Mouse (Mus musculus): Measurements from ENCODE around the gene Ubash3b. TPM values are rescaled to one million over a fixed set of nuclear protein-coding genes. Genes with fewer than 3 reads are reported as not detected.
A peak's percentile ranks its signal among the peaks of the same experiment; 100 is the strongest.

The Ubash3b gene
- total RNA-seq, 2 experiments from 2014 or later: 0.31 to 0.81 TPM

DNA sequence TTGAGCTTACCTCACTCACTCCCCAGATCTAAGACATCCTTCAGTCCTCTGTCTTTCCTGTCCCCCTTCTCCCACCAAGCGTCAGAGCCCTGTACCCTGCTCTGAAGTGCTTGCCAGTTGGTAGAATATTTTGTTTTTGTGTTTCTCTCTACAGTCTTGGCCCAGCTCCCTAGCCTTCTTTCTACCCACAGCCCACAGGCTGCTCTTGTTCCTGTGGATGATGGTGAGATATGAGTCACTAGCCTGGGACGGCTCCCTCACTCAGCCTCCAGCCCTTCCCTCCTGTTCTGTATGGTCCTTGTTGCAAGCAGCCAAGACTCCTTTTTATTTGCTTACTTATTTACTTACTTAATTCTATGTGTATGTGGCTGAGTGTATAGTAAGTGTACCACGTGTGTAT, 141.0 kb downstream of the Ubash3b start:
- no peak for DNase-seq
- intact Hi-C loops (cut with DNase I): no loop called here

DNA sequence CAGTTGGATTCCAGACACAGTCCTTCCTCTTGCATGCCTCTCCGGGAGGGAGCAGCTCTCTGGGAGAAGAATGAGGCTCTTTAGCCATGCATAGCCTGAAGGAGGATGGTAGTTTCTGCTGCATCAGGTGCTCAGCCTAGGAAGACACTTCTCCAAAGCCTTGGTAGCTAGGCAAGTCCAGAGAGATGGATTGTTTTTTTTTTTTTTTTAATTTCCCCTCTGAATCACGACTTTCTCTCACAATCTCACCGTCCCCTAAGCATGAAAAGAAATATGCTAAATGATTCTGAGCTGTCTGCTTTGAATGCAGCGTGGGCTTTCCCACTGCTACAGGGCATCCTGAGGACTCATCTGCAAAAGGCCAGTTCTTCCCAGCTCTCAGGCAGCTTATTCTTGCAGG, 147.0 kb downstream of the Ubash3b start:
- intact Hi-C loops (cut with DNase I): no loop called here
- no peak for DNase-seq

- intact Hi-C loops (cut with DNase I): no loop called here
- no peak for DNase-seq
These were observed 149.0 kb downstream of the Ubash3b start for GRCm38 (mm10) chr9:41012456-41012855.

DNA sequence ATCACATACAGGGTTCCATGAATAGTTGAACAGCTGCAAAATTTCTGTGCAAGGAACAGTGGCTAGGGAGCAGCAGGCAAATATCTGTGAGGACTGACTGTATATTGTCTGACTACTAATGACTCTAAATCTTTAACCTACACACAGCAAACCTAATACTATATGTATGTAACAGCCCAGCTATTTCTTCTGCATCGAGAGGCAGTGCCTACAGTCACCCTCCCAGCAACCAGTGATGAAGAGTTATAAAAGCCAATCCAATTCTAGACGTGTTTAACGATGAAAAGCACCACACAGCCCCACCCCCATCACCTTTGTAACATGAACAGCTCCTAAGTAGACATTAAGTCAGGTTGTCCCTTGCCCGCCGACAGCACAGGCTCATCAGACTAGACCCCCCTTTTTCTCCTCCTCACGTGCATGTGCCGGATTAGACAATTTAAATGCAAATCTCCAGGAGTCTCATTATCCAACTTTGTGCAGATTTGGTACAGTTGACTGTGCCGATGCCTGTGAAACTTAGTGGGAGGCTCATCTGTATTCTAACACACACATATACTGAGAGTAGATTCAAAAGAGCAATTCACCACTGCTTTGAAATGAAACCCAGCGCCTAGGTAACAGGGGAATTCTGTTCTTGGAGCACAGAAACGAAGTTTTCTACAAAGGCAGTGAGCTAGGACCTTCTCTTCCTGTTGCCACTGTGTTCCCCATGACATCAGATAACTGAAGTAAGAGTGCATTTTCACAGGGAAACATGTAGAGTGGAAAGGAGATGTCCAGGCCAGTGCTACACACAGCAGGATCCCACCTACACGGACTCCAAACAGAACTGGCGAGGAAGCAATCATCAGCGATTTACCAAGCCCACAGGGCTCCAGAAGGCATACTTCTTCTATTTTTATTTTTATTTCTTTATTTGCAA, 149.7 kb downstream of the Ubash3b start:
- no peak for DNase-seq
- intact Hi-C loops (cut with DNase I): no loop called here

DNA sequence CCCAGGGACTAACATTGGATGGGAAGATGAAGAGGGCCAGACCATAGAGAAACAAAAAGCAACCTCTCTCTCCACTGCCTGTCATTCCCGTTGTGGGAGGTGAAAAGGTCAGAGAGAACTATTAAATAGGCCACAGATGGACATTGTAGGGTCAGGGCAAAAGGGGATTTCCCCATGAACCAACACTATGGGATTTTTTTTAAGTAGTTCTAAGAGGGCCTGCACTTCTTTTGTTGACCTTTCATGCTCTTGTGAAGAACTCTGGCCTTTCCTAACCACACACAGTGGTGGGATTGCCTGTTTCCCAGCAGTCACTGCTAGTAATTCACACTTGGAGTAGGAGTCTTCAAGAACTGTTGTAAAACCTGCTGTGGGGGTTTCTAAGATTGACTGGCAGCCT, 153.7 kb downstream of the Ubash3b start:
- no peak for DNase-seq
- intact Hi-C loops (cut with DNase I): no loop called here

DNA sequence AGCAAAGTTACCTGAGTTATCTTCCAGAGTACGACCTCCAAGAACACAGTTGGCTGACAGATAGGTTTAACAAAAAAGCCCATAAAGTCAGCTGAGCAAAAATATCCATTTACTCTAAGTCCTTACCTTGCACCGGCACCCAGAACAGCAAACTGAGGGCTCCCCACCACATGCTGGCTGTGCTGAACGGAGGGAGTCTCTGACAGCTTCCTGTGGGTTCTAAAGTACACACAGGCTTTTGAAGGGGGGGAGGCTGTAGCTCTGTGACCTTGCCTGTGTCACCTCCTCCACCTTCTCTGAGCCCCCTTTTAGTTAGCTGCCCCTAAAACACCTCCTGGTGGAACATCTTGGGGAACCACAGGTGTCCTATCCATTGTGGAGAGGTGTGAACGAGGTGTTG, 157.1 kb downstream of the Ubash3b start, which contains the start of gene Crtam:
Gene Crtam (minus strand): TSS at position 214 of the 400 bp plus-strand sequence.
- intact Hi-C loops (cut with DNase I): no loop called here
- DNase-seq: no peak

DNA sequence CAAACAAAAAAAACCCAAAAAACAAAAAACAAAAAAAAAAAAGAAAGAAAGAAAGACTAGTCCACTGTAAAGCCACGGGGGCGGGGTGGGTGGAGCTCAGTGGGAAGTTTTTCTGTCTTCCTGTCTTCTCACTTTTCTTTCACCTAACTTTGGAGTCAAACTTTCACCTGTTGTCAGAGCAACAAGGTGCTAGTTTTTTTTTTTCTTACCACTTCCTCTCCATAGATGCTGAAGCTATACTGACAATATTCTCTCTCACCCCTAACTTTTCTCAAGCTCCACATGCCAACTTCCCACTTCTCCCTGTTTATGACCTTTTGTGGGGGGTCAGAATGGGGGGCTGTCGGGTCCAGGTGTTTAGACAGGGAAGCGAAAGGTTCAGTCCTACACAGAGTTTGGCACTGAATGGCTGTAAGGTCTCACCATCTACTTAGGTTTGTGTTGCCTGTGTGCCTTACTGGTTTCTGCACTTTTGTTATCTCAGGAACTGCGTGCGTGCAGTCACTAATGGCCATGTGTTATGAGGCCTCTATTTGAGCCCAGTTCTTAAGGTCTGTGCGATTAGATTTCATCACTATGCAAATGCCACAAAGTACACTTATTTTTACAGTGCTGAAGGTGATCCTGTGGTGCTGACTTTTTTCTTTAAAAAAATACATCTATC, 164.2 kb downstream of the Ubash3b start:
- DNase-seq: no peak
- intact Hi-C loops (cut with DNase I): no loop called here

GRCm38 (mm10) chr9:40994075-40994474, 167.4 kb downstream of the Ubash3b start:
- intact Hi-C loops (cut with DNase I): loop anchor here (5.0 kb wide), 1 partner anchor 33 kb away; no protein-coding TSS in a partner anchor

DNA sequence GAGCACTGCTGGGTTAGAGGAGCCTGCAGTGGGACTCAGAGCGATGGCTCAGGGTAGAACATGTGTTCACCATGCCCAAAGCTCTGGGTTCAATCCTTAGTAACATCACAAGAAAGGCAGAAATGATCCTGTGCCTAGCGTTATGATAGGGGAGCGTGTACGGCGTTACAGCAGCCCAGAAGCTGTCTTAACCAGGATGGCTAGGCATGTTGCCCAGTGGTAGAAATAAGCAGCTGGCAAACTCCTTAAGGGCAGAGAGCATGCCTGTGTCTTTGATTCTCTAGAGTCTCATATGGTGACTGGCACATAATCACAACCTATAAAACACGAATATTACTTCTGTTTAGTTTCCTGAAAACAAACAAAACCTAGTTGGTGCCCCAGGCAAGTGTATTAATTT, 170.0 kb downstream of the Ubash3b start:
- no peak for DNase-seq
- intact Hi-C loops (cut with DNase I): loop anchor here (2.0 to 5.0 kb wide), 2 partner anchors 36 to 199 kb away; no protein-coding TSS in a partner anchor

More at GRCm38 (mm10) chr9:40994075-40994474, 167.4 kb downstream of the Ubash3b start:
- no peak for DNase-seq

DNA sequence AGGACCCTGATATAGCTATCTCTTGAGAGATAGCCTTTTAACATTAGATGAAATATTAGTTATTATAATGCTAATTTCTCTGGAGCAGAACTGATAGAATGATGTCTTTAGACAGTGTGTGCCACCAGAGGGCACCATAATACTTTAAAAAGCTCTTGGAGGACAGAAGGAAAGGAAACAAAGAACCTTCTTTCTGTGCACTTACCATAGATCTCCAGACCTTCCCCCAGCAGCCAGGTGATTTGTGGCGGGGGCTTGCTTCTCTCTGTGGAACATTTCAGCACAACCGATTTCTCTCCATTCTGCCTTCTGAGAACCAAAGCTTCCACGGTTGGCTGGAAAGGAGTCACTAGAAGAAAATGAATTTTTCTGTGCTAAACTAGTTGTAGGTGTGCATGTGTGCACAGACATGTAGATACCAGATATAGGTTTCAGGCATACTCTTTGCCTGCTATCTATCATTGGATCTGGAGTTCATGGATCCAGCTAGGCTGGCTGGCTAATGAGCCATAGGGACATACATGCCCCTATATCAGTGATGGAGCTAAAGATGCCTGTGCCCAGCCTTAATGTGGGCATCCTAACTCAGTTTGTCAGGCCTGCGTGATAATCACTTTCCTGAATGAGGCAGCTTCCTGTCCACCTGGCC, 171.4 kb downstream of the Ubash3b start:
- peak in 1 of 2 experiments; percentile 22 for DNase-seq
- intact Hi-C loops (cut with DNase I): loop anchor here (2.0 to 5.0 kb wide), 2 partner anchors 37 to 201 kb away; no protein-coding TSS in a partner anchor

DNA sequence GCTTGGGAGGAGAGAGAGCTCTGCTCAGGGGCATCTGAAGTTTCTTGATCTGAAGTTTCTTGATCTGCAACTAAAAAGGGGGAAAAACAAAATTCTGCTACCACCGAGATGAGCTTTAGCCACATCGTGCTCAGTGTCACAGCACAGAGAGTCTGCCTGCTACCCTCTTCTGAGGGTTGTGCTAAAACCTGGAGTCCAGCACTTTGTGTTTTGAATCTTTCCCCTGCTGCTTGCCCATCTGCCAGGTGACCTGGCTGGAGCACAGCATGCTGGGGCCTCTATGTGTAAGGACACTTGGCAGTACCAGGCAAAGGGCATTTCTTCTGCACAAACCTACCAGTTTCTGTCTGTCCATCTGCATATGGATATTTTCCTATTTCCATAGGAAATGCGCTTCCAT, 177.2 kb downstream of the Ubash3b start:
- DNase-seq: no peak
- intact Hi-C loops (cut with DNase I): no loop called here

DNA sequence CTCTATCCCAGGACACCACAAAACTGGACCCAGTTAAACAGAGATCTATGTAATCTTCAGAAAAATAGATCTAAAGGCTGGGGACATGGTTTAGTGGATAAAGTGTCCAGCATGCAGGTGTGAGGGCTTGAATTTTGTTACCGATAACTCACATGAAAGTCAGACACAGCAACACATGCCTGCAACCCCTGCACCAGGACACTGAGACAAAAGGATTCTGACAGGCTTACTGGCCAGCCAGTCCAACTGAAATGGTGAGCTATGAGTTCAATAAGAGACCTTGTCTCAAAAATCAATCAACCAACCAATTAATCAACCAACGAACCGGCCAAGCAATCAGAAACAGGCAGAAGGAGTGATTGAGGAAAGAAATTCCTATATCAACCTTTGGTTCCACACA, 177.7 kb downstream of the Ubash3b start:
- intact Hi-C loops (cut with DNase I): no loop called here
- no peak for DNase-seq

GRCm38 (mm10) chr9:40982480-40982879, 179.0 kb downstream of the Ubash3b start:
- intact Hi-C loops (cut with DNase I): no loop called here
- no peak for DNase-seq

GRCm38 (mm10) chr9:40974042-40974801, 187.3 kb downstream of the Ubash3b start:
- intact Hi-C loops (cut with DNase I): no loop called here
- no peak for DNase-seq

- intact Hi-C loops (cut with DNase I): no loop called here
- DNase-seq: no peak
These were observed 197.1 kb downstream of the Ubash3b start for GRCm38 (mm10) chr9:40964418-40964714.

- DNase-seq: no peak
- intact Hi-C loops (cut with DNase I): no loop called here
These were observed 197.7 kb downstream of the Ubash3b start, which contains the start of gene Jhy for GRCm38 (mm10) chr9:40963586-40964417. Gene Jhy (minus strand): TSS chr9:40964118.

DNA sequence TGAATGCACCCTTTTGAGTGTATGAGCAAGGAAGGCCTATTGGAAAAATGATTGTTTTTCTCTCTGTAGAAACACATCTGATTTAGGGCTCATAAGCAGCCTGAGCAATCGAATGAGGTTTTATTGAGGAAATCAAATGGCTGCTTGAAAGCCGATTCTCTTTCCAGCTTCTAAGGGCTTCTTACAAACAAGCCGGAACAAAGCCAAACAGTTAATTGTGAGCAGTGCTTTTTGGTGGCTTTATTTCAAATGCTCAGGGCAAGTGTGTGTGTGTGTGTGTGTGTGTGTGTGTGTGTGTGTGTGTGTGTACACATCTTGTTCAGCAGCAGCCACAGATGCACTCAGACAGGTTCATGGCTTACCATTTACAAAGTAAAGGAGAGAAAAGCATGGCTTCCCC, 200.1 kb downstream of the Ubash3b start:
- intact Hi-C loops (cut with DNase I): no loop called here
- DNase-seq: no peak

Data from gastrocnemius, postnatal 36 days (tissue).